Comparison of ENCODE assay signal across 10 mouse cellular contexts in genomic region chr1:166045060-166045893, GRCm38 (mm10). TPM values are rescaled to one million over a fixed set of nuclear protein-coding genes. Genes with fewer than 3 reads are reported as not detected.
DNase-seq lines count a peak whose midpoint lies in the region; ATAC-seq and TF ChIP-seq lines count a peak whose summit lies in the region.
"Had no signal": no experiment of that assay in that cellular context is flagged by ENCODE, and none has a peak within 500 bp of the region (broad histone marks: within the 10 kb centered on the region; RNA-seq: fewer than 3 reads in every experiment).

No protein-coding gene starts in this region.

- TF ChIP-seq POLR2A in heart, adult 2 months (IDR thresholded peaks at IDR 0.05; ENCODE audit: insufficient read depth, low read depth, low read length): no peak

- no peak for TF ChIP-seq CTCF in heart, adult 2 months (IDR thresholded peaks at IDR 0.05)
- no peak for TF ChIP-seq CTCF in midbrain, postnatal 0 days (IDR thresholded peaks at IDR 0.05)
- TF ChIP-seq CTCF in gastrocnemius, adult 2 months (IDR thresholded peaks at IDR 0.05): no peak

- peaks cover 20% of the 10 kb centered on the region for H3K4me1 ChIP-seq in heart, embryonic 11.5 days (ENCODE audit: control insufficient read depth, insufficient read depth, low read length)
- peaks cover 3% of the 10 kb centered on the region for H3K4me1 ChIP-seq in heart, adult 2 months (ENCODE audit: control insufficient read depth, insufficient read depth, low read length)
- peaks cover 42% of the 10 kb centered on the region for H3K4me1 ChIP-seq in hindbrain, embryonic 13.5 days (replicated peaks)
- 0 out of 2 replicates have a peak, but pooled peaks cover 6% of the 10 kb centered on the region for H3K4me1 ChIP-seq in midbrain, postnatal 0 days (ENCODE audit: insufficient read depth, low read length)

- no peak for TF ChIP-seq EP300 in heart, adult 2 months (IDR thresholded peaks at IDR 0.05; ENCODE audit: insufficient read depth, low read depth, low read length)

- no peak overlapping the region for H3K4me3 ChIP-seq in heart, embryonic 11.5 days (ENCODE audit: low read depth, low read length)
- H3K4me3 ChIP-seq in heart, adult 2 months: no peak overlapping the region
- H3K4me3 ChIP-seq in hindbrain, embryonic 13.5 days: no peak overlapping the region
- H3K4me3 ChIP-seq in midbrain, postnatal 0 days (ENCODE audit: low read depth, low read length): no peak overlapping the region
- no peak overlapping the region for H3K4me3 ChIP-seq in gastrocnemius, adult 2 months
- H3K4me3 ChIP-seq: liver, embryonic 13.5 days had no signal

- no peak; the same call in 1 of the 2 replicates for ATAC-seq in heart, embryonic 11.5 days (replicated peaks; ENCODE audit: insufficient number of reproducible peaks, low FRiP score, low TSS enrichment)
- ATAC-seq in hindbrain, embryonic 13.5 days (ENCODE audit: low FRiP score): no peak
- no peak for ATAC-seq in midbrain, postnatal 0 days (ENCODE audit: low FRiP score)

- 23% methylated on average over 14 of the region's 14 CpGs for WGBS in heart, embryonic 11.5 days (ENCODE audit: insufficient replicate concordance)
- WGBS in heart, adult 2 months: 69% methylated on average over 14 of the region's 14 CpGs
- WGBS in hindbrain, embryonic 13.5 days: 18% methylated on average over 14 of the region's 14 CpGs
- WGBS in midbrain, postnatal 0 days: 28% methylated on average over 14 of the region's 14 CpGs

- H3K27me3 ChIP-seq in heart, embryonic 11.5 days (ENCODE audit: control insufficient read depth, insufficient read depth, low read length): peaks cover 3% of the 10 kb centered on the region; the same call in 1 of the 2 replicates
- no peaks in the 10 kb centered on the region for H3K27me3 ChIP-seq in heart, adult 2 months (ENCODE audit: control insufficient read depth, insufficient read depth, low read length)
- peaks cover 36% of the 10 kb centered on the region for H3K27me3 ChIP-seq in hindbrain, embryonic 13.5 days
- 0 out of 2 replicates have a peak, but pooled peaks cover 3% of the 10 kb centered on the region for H3K27me3 ChIP-seq in midbrain, postnatal 0 days (ENCODE audit: insufficient read depth, low read length)

- no peaks in the 10 kb centered on the region for H3K36me3 ChIP-seq in heart, embryonic 11.5 days (ENCODE audit: control insufficient read depth, insufficient read depth, low read length)
- no peaks in the 10 kb centered on the region for H3K36me3 ChIP-seq in heart, adult 2 months (ENCODE audit: control insufficient read depth, insufficient read depth, low read length)
- H3K36me3 ChIP-seq in hindbrain, embryonic 13.5 days: no peaks in the 10 kb centered on the region
- H3K36me3 ChIP-seq in midbrain, postnatal 0 days (ENCODE audit: insufficient read depth, low read length): no peaks in the 10 kb centered on the region
- H3K36me3 ChIP-seq: liver, embryonic 13.5 days had no signal

- H3K27ac ChIP-seq in heart, embryonic 11.5 days (ENCODE audit: low read depth, low read length): no peak overlapping the region; the same call in 1 of the 2 replicates
- H3K27ac ChIP-seq in heart, adult 2 months: no peak overlapping the region
- H3K27ac ChIP-seq in hindbrain, embryonic 13.5 days: 0 out of 2 replicates have a peak overlapping the region, but pooled peaks have one; percentile 30
- H3K27ac ChIP-seq in midbrain, postnatal 0 days (ENCODE audit: low read depth, low read length): no peak overlapping the region
- H3K27ac ChIP-seq in gastrocnemius, adult 2 months: no peak overlapping the region
- H3K27ac ChIP-seq: liver, embryonic 13.5 days had no signal

- no peaks in the 10 kb centered on the region for H3K79me2 ChIP-seq in heart, adult 2 months (replicated peaks; ENCODE audit: control insufficient read depth, insufficient read depth, low read length)

- H3K9ac ChIP-seq in heart, embryonic 11.5 days (ENCODE audit: low read depth, low read length): no peak overlapping the region
- H3K9ac ChIP-seq in heart, adult 2 months (ENCODE audit: low read depth, low read length): no peak overlapping the region
- H3K9ac ChIP-seq in hindbrain, embryonic 13.5 days: 0 out of 2 replicates have a peak overlapping the region, but pooled peaks have one; percentile 35
- H3K9ac ChIP-seq in midbrain, postnatal 0 days (replicated peaks; ENCODE audit: low read length, poor library complexity, severe bottlenecking): no peak overlapping the region
- H3K9ac ChIP-seq: liver, embryonic 13.5 days had no signal

- H3K4me2 ChIP-seq in heart, embryonic 11.5 days: peak overlapping the region; percentile 37; the same call in 1 of the 2 replicates
- peak overlapping the region; percentile 17; the same call in 1 of the 2 replicates for H3K4me2 ChIP-seq in hindbrain, embryonic 13.5 days
- peak overlapping the region; percentile 4; the same call in 1 of the 2 replicates for H3K4me2 ChIP-seq in midbrain, postnatal 0 days (ENCODE audit: low read depth, low read length, poor library complexity, severe bottlenecking)
- H3K4me2 ChIP-seq: liver, embryonic 13.5 days had no signal

- no peak for DNase-seq in heart, adult 2 months
- peak; percentile 71 for DNase-seq in R1 (ENCODE audit: low read depth, low spot score)
- DNase-seq in midbrain, postnatal 0 days (ENCODE audit: low spot score): no peak
- DNase-seq in cerebellum, adult 8-10 months: no peak
- no peak for DNase-seq in gastrocnemius, adult 2 months
- no peak for DNase-seq in cerebellum, adult 9-10 months
- DNase-seq: liver, embryonic 13.5 days; right cerebral cortex, postnatal 4 days had no signal

- intact Hi-C loops in heart, adult 2 months (cut with DNase I): no loop called here
- intact Hi-C loops in gastrocnemius, adult 2 months (cut with DNase I): no loop called here

- H3K9me3 ChIP-seq in heart, embryonic 11.5 days (replicated peaks; ENCODE audit: control insufficient read depth, low read length): no peaks in the 10 kb centered on the region
- no peaks in the 10 kb centered on the region for H3K9me3 ChIP-seq in hindbrain, embryonic 13.5 days
- no peaks in the 10 kb centered on the region for H3K9me3 ChIP-seq in midbrain, postnatal 0 days (ENCODE audit: low read length)
- H3K9me3 ChIP-seq: liver, embryonic 13.5 days had no signal

RNA-seq across cellular contexts. Expression of gene Pou2f1, which starts 42.8 kb away (rescaled TPM):
- polyA plus RNA-seq in heart, embryonic 11.5 days (2014; fragmentation: Nextera tagmentation; extraction: Ambion mirVana): 16.7 and 17.3 TPM in 2 replicates
- total RNA-seq in heart, adult 2 months (2021): 10 to 100 TPM in 1 of 2 experiments, 1 to 10 TPM in 1; 8.2 to 11.4 TPM
- polyA plus RNA-seq in heart, adult 2 months (2012; rRNA removed): 7.6 and 8.6 TPM in 2 replicates
- polyA plus RNA-seq in hindbrain, embryonic 13.5 days (2015; fragmentation: Nextera tagmentation; extraction: Ambion mirVana): 21.0 and 22.2 TPM in 2 replicates
- 26.8 and 27.2 TPM in 2 replicates for total RNA-seq in midbrain, postnatal 0 days (2014; rRNA removed)
- 17.3 and 21.5 TPM in 2 replicates for polyA plus RNA-seq in midbrain, postnatal 0 days (2015; fragmentation: Nextera tagmentation; extraction: Ambion mirVana)
- 1 to 10 TPM; 6.6 to 8.6 TPM for total RNA-seq in gastrocnemius, adult 2 months (2021)
